Mouse (Mus musculus): ENCODE data around the gene Otof. TPM values are rescaled to one million over a fixed set of nuclear protein-coding genes. Genes with fewer than 3 reads are reported as not detected.

Gene Otof
- polyA plus RNA-seq, 1 experiment from 2014 or later: not detected

GRCm38 (mm10) chr5:30416665-30417064, 45.1 kb downstream of the Otof start:
- Histone ChIP-seq H3K9ac (replicated peaks) (no peak overlapping the region), H3K27me3 (ENCODE audit: insufficient read depth, low read length) (no peaks in the 10 kb centered on the region), H3K4me3 (ENCODE audit: low read depth, low read length) (no peak overlapping the region), H3K36me3 (replicated peaks; ENCODE audit: insufficient read depth, low read length) (no peaks in the 10 kb centered on the region), H3K4me1 (ENCODE audit: insufficient read depth) (no peaks in the 10 kb centered on the region), H3K27ac (ENCODE audit: low read depth) (no peak overlapping the region), H3K4me2 (ENCODE audit: low read depth, low read length) (no peak overlapping the region), H3K9me3 (ENCODE audit: low read length) (no peaks in the 10 kb centered on the region)
- no peak for TF ChIP-seq CTCF (IDR thresholded peaks at IDR 0.05; ENCODE audit: low read depth)
- TF ChIP-seq EP300 (IDR thresholded peaks at IDR 0.05; ENCODE audit: low read depth): no peak
- DNase-seq: no peak
- 67% methylated on average over 5 of the region's 5 CpGs for WGBS (ENCODE audit: insufficient replicate concordance)
- no peak for ATAC-seq

- H3K4me1 ChIP-seq (ENCODE audit: insufficient read depth): no peaks in the 10 kb centered on the region
- H3K27me3 ChIP-seq (ENCODE audit: insufficient read depth, low read length): no peaks in the 10 kb centered on the region
- H3K27ac ChIP-seq (ENCODE audit: low read depth): no peak overlapping the region
- no peaks in the 10 kb centered on the region for H3K9me3 ChIP-seq (ENCODE audit: low read length)
- TF ChIP-seq EP300 (IDR thresholded peaks at IDR 0.05; ENCODE audit: low read depth): no peak
- no peak for TF ChIP-seq CTCF (IDR thresholded peaks at IDR 0.05; ENCODE audit: low read depth)
- H3K9ac ChIP-seq (replicated peaks): no peak overlapping the region
- no peaks in the 10 kb centered on the region for H3K36me3 ChIP-seq (replicated peaks; ENCODE audit: insufficient read depth, low read length)
- H3K4me2 ChIP-seq (ENCODE audit: low read depth, low read length): no peak overlapping the region
- ATAC-seq (no peak), DNase-seq (no peak)
- 51% methylated on average over 4 of the region's 4 CpGs for WGBS (ENCODE audit: insufficient replicate concordance)
- H3K4me3 ChIP-seq (ENCODE audit: low read depth, low read length): no peak overlapping the region
Observed at GRCm38 (mm10) chr5:30415876-30416275, 45.9 kb downstream of the Otof start.

GRCm38 (mm10) chr5:30415381-30415780, 46.4 kb downstream of the Otof start:
- Histone ChIP-seq H3K4me2 (ENCODE audit: low read depth, low read length) (no peak overlapping the region), H3K4me1 (ENCODE audit: insufficient read depth) (no peaks in the 10 kb centered on the region), H3K27me3 (ENCODE audit: insufficient read depth, low read length) (no peaks in the 10 kb centered on the region), H3K4me3 (ENCODE audit: low read depth, low read length) (no peak overlapping the region), H3K9ac (replicated peaks) (no peak overlapping the region), H3K36me3 (replicated peaks; ENCODE audit: insufficient read depth, low read length) (no peaks in the 10 kb centered on the region), H3K9me3 (ENCODE audit: low read length) (no peaks in the 10 kb centered on the region), H3K27ac (ENCODE audit: low read depth) (no peak overlapping the region)
- 50% methylated on average over 2 of the region's 2 CpGs for WGBS (ENCODE audit: insufficient replicate concordance)
- no peak for TF ChIP-seq EP300 (IDR thresholded peaks at IDR 0.05; ENCODE audit: low read depth)
- no peak for TF ChIP-seq CTCF (IDR thresholded peaks at IDR 0.05; ENCODE audit: low read depth)
- no peak for ATAC-seq
- DNase-seq: no peak

GRCm38 (mm10) chr5:30411524-30411923, 50.2 kb downstream of the Otof start:
- H3K27ac ChIP-seq (ENCODE audit: low read depth): no peak overlapping the region
- no peaks in the 10 kb centered on the region for H3K27me3 ChIP-seq (ENCODE audit: insufficient read depth, low read length)
- 63% methylated on average over 10 of the region's 10 CpGs for WGBS (ENCODE audit: insufficient replicate concordance)
- no peak overlapping the region for H3K4me2 ChIP-seq (ENCODE audit: low read depth, low read length)
- TF ChIP-seq EP300 (IDR thresholded peaks at IDR 0.05; ENCODE audit: low read depth) (no peak), CTCF (IDR thresholded peaks at IDR 0.05; ENCODE audit: low read depth) (no peak)
- no peak for DNase-seq
- H3K9ac ChIP-seq (replicated peaks): no peak overlapping the region
- H3K4me1 ChIP-seq (ENCODE audit: insufficient read depth): no peaks in the 10 kb centered on the region
- ATAC-seq: peak; percentile 40; the same call in 1 of the 2 replicates
- no peaks in the 10 kb centered on the region for H3K36me3 ChIP-seq (replicated peaks; ENCODE audit: insufficient read depth, low read length)
- H3K4me3 ChIP-seq (ENCODE audit: low read depth, low read length): no peak overlapping the region
- no peaks in the 10 kb centered on the region for H3K9me3 ChIP-seq (ENCODE audit: low read length)

GRCm38 (mm10) chr5:30406876-30407275, 54.9 kb downstream of the Otof start:
- TF ChIP-seq CTCF (IDR thresholded peaks at IDR 0.05; ENCODE audit: low read depth): no peak
- TF ChIP-seq EP300 (IDR thresholded peaks at IDR 0.05; ENCODE audit: low read depth): no peak
- Histone ChIP-seq H3K27me3 (ENCODE audit: insufficient read depth, low read length) (no peaks in the 10 kb centered on the region), H3K4me1 (ENCODE audit: insufficient read depth) (no peaks in the 10 kb centered on the region), H3K4me2 (ENCODE audit: low read depth, low read length) (no peak overlapping the region), H3K9ac (replicated peaks) (no peak overlapping the region), H3K27ac (ENCODE audit: low read depth) (no peak overlapping the region), H3K9me3 (ENCODE audit: low read length) (no peaks in the 10 kb centered on the region), H3K4me3 (ENCODE audit: low read depth, low read length) (no peak overlapping the region), H3K36me3 (replicated peaks; ENCODE audit: insufficient read depth, low read length) (no peaks in the 10 kb centered on the region)
- DNase-seq: no peak
- no peak for ATAC-seq
- 22% methylated on average over 9 of the region's 9 CpGs for WGBS (ENCODE audit: insufficient replicate concordance)

GRCm38 (mm10) chr5:30401165-30401564, 60.6 kb downstream of the Otof start:
- no peak overlapping the region for H3K4me3 ChIP-seq (ENCODE audit: low read depth, low read length)
- DNase-seq (no peak), ATAC-seq (no peak)
- H3K9ac ChIP-seq (replicated peaks): no peak overlapping the region
- no peaks in the 10 kb centered on the region for H3K4me1 ChIP-seq (ENCODE audit: insufficient read depth)
- H3K36me3 ChIP-seq (replicated peaks; ENCODE audit: insufficient read depth, low read length): no peaks in the 10 kb centered on the region
- no peak overlapping the region for H3K27ac ChIP-seq (ENCODE audit: low read depth)
- 54% methylated on average over 8 of the region's 8 CpGs for WGBS (ENCODE audit: insufficient replicate concordance)
- no peak overlapping the region for H3K4me2 ChIP-seq (ENCODE audit: low read depth, low read length)
- H3K27me3 ChIP-seq (ENCODE audit: insufficient read depth, low read length): no peaks in the 10 kb centered on the region
- peaks cover 3% of the 10 kb centered on the region; the same call in 1 of the 2 replicates for H3K9me3 ChIP-seq (ENCODE audit: low read length)
- no peak for TF ChIP-seq EP300 (IDR thresholded peaks at IDR 0.05; ENCODE audit: low read depth)
- no peak for TF ChIP-seq CTCF (IDR thresholded peaks at IDR 0.05; ENCODE audit: low read depth)

- no peaks in the 10 kb centered on the region for H3K4me1 ChIP-seq (ENCODE audit: insufficient read depth)
- TF ChIP-seq CTCF (IDR thresholded peaks at IDR 0.05; ENCODE audit: low read depth) (no peak), EP300 (IDR thresholded peaks at IDR 0.05; ENCODE audit: low read depth) (no peak)
- H3K9ac ChIP-seq (replicated peaks): no peak overlapping the region
- DNase-seq (no peak), ATAC-seq (no peak)
- H3K4me2 ChIP-seq (ENCODE audit: low read depth, low read length): no peak overlapping the region
- no peaks in the 10 kb centered on the region for H3K27me3 ChIP-seq (ENCODE audit: insufficient read depth, low read length)
- H3K9me3 ChIP-seq (ENCODE audit: low read length): peaks cover 3% of the 10 kb centered on the region; the same call in 1 of the 2 replicates
- H3K36me3 ChIP-seq (replicated peaks; ENCODE audit: insufficient read depth, low read length): no peaks in the 10 kb centered on the region
- H3K4me3 ChIP-seq (ENCODE audit: low read depth, low read length): no peak overlapping the region
- WGBS (ENCODE audit: insufficient replicate concordance): 69% methylated on average over 5 of the region's 5 CpGs
- H3K27ac ChIP-seq (ENCODE audit: low read depth): no peak overlapping the region
Observed at GRCm38 (mm10) chr5:30400521-30400920, 61.2 kb downstream of the Otof start.

Data from liver, postnatal 0 days (tissue).